ENCODE assay signal across 19 mouse cellular contexts in the genomic region with DNA sequence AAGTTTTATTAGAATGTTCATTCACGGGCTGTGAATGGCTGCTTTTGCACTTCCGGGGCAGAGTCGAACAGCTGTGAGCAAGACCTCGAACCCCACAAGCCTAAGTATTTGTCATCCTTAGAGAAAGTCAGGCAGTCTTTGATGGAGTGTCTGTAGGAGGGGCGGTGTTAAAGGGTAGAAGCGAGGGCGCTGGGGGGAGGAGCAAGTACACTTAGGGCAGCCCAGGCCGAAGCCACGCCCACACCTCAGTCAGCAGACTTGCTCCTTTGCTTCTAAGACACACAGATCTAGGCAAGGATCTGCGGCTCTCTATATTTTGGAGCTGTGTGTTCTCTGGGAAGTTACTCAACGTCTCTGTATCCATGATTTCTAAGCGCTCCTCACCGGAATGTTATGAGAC. TPM values are rescaled to one million over a fixed set of nuclear protein-coding genes. Genes with fewer than 3 reads are reported as not detected.
DNase-seq lines count a peak whose midpoint lies in the region; ATAC-seq and TF ChIP-seq lines count a peak whose summit lies in the region.
"Had no signal": no experiment of that assay in that cellular context is flagged by ENCODE, and none has a peak within 500 bp of the region (broad histone marks: within the 10 kb centered on the region; RNA-seq: fewer than 3 reads in every experiment).

No protein-coding gene starts in this region.

- H3K4me2 ChIP-seq in intestine, embryonic 15.5 days (replicated peaks): no peak overlapping the region
- no peak overlapping the region for H3K4me2 ChIP-seq in intestine, embryonic 16.5 days (ENCODE audit: low read depth, low read length)
- no peak overlapping the region for H3K4me2 ChIP-seq in neural tube, embryonic 11.5 days (ENCODE audit: low read depth)
- no peak overlapping the region for H3K4me2 ChIP-seq in stomach, postnatal 0 days (replicated peaks; ENCODE audit: low read depth)
- H3K4me2 ChIP-seq: embryonic facial prominence, embryonic 13.5 days; heart, embryonic 15.5 days had no signal

- no peak overlapping the region for H3K27ac ChIP-seq in intestine, embryonic 15.5 days
- no peak overlapping the region for H3K27ac ChIP-seq in intestine, embryonic 16.5 days (ENCODE audit: low read length)
- no peak overlapping the region for H3K27ac ChIP-seq in neural tube, embryonic 11.5 days (ENCODE audit: low read depth, low read length)
- no peak overlapping the region for H3K27ac ChIP-seq in embryonic facial prominence, embryonic 10.5 days (replicated peaks)
- no peak overlapping the region for H3K27ac ChIP-seq in stomach, postnatal 0 days (replicated peaks)
- H3K27ac ChIP-seq: embryonic facial prominence, embryonic 13.5 days; heart, embryonic 15.5 days had no signal

- H3K4me1 ChIP-seq in intestine, embryonic 15.5 days (replicated peaks): no peaks in the 10 kb centered on the region
- H3K4me1 ChIP-seq in intestine, embryonic 16.5 days (ENCODE audit: control insufficient read depth, insufficient read depth, low read length): no peaks in the 10 kb centered on the region
- H3K4me1 ChIP-seq in neural tube, embryonic 11.5 days (ENCODE audit: control insufficient read depth, insufficient read depth, low read length): no peaks in the 10 kb centered on the region
- 0 out of 2 replicates have a peak, but pooled peaks cover 4% of the 10 kb centered on the region for H3K4me1 ChIP-seq in embryonic facial prominence, embryonic 10.5 days
- H3K4me1 ChIP-seq in stomach, postnatal 0 days (replicated peaks; ENCODE audit: control insufficient read depth, insufficient read depth): no peaks in the 10 kb centered on the region
- H3K4me1 ChIP-seq: heart, embryonic 15.5 days; megakaryocyte, embryonic 14.5 days had no signal

- no peak overlapping the region for H3K9ac ChIP-seq in intestine, embryonic 15.5 days
- H3K9ac ChIP-seq in intestine, embryonic 16.5 days (ENCODE audit: low read depth, low read length): no peak overlapping the region
- H3K9ac ChIP-seq in neural tube, embryonic 11.5 days (ENCODE audit: low read length): no peak overlapping the region
- no peak overlapping the region for H3K9ac ChIP-seq in stomach, postnatal 0 days (ENCODE audit: low read length)
- H3K9ac ChIP-seq: embryonic facial prominence, embryonic 13.5 days; heart, embryonic 15.5 days; liver, postnatal 0 days had no signal

- WGBS in intestine, embryonic 15.5 days: 42% methylated on average over 13 of the region's 13 CpGs
- WGBS in intestine, embryonic 16.5 days: 48% methylated on average over 13 of the region's 13 CpGs
- 52% methylated on average over 13 of the region's 13 CpGs for WGBS in neural tube, embryonic 11.5 days
- 49% methylated on average over 13 of the region's 13 CpGs for WGBS in embryonic facial prominence, embryonic 10.5 days
- 51% methylated on average over 13 of the region's 13 CpGs for WGBS in stomach, postnatal 0 days

- no peak overlapping the region for H3K4me3 ChIP-seq in intestine, embryonic 15.5 days (replicated peaks)
- H3K4me3 ChIP-seq in intestine, embryonic 16.5 days (ENCODE audit: low read length): no peak overlapping the region
- no peak overlapping the region for H3K4me3 ChIP-seq in neural tube, embryonic 11.5 days (ENCODE audit: low read depth, low read length)
- no peak overlapping the region for H3K4me3 ChIP-seq in embryonic facial prominence, embryonic 10.5 days
- no peak overlapping the region for H3K4me3 ChIP-seq in stomach, postnatal 0 days (ENCODE audit: low read depth, low read length)
- H3K4me3 ChIP-seq: embryonic facial prominence, embryonic 13.5 days; heart, embryonic 15.5 days; megakaryocyte, embryonic 14.5 days had no signal

- H3K27me3 ChIP-seq in intestine, embryonic 15.5 days (replicated peaks): 0 out of 2 replicates have a peak, but pooled peaks cover 4% of the 10 kb centered on the region
- no peaks in the 10 kb centered on the region for H3K27me3 ChIP-seq in intestine, embryonic 16.5 days (replicated peaks; ENCODE audit: control insufficient read depth, insufficient read depth, low read length)
- H3K27me3 ChIP-seq in neural tube, embryonic 11.5 days (ENCODE audit: control insufficient read depth, insufficient read depth, low read length): no peaks in the 10 kb centered on the region
- peaks cover 15% of the 10 kb centered on the region for H3K27me3 ChIP-seq in embryonic facial prominence, embryonic 10.5 days (replicated peaks; ENCODE audit: low read depth, poor library complexity, severe bottlenecking)
- no peaks in the 10 kb centered on the region for H3K27me3 ChIP-seq in stomach, postnatal 0 days (ENCODE audit: control insufficient read depth, insufficient read depth, low read length)

- no peak for TF ChIP-seq EP300 in stomach, postnatal 0 days (optimal IDR thresholded peaks at IDR 0.05)

- no peaks in the 10 kb centered on the region for H3K36me3 ChIP-seq in intestine, embryonic 15.5 days
- H3K36me3 ChIP-seq in intestine, embryonic 16.5 days (ENCODE audit: control insufficient read depth, insufficient read depth, low read length): no peaks in the 10 kb centered on the region
- H3K36me3 ChIP-seq in neural tube, embryonic 11.5 days (ENCODE audit: control insufficient read depth, insufficient read depth, low read length): no peaks in the 10 kb centered on the region
- H3K36me3 ChIP-seq in embryonic facial prominence, embryonic 10.5 days (replicated peaks): no peaks in the 10 kb centered on the region
- no peaks in the 10 kb centered on the region for H3K36me3 ChIP-seq in stomach, postnatal 0 days (ENCODE audit: control insufficient read depth, insufficient read depth, low read length)
- H3K36me3 ChIP-seq: embryonic facial prominence, embryonic 13.5 days; heart, embryonic 15.5 days had no signal

- no peak for TF ChIP-seq CTCF in stomach, postnatal 0 days (IDR thresholded peaks at IDR 0.05; ENCODE audit: low read depth)

- peak; percentile 20; the same call in 1 of the 2 replicates for ATAC-seq in intestine, embryonic 15.5 days
- no peak for ATAC-seq in intestine, embryonic 16.5 days
- no peak for ATAC-seq in neural tube, embryonic 11.5 days (ENCODE audit: insufficient read depth, low FRiP score, low TSS enrichment)
- ATAC-seq in stomach, postnatal 0 days (ENCODE audit: low FRiP score, low TSS enrichment): 0 out of 2 replicates have a peak, but pooled peaks have one; percentile 31
- ATAC-seq in megakaryocyte, adult 5-6 weeks (ENCODE audit: poor library complexity, severe bottlenecking): no peak
- ATAC-seq: liver, postnatal 0 days had no signal

- DNase-seq in neural tube, embryonic 11.5 days (ENCODE audit: low spot score): peak; percentile 34
- no peak for DNase-seq in neural tube, embryonic 10.5 days (ENCODE audit: extremely low spot score, low spot score)
- DNase-seq in embryonic facial prominence, embryonic 10.5 days (ENCODE audit: low spot score): peak; percentile 28
- DNase-seq in stomach, postnatal 0 days (ENCODE audit: low spot score): no peak
- no peak for DNase-seq in left cerebral cortex, postnatal 25 days (ENCODE audit: low spot score in 2 of 2)
- DNase-seq: cerebellum, adult 11 months; cerebellum, postnatal 25 days; gastrocnemius, postnatal 10 days; heart, adult 18-20 months; liver, postnatal 0 days; thymus, adult 18-20 months had no signal

- intact Hi-C loops in left cerebral cortex, postnatal 25 days (cut with DNase I): loop anchor here (5.0 kb wide), 1 partner anchor 273 kb away; no protein-coding TSS in a partner anchor

- no peaks in the 10 kb centered on the region for H3K9me3 ChIP-seq in intestine, embryonic 15.5 days
- H3K9me3 ChIP-seq in intestine, embryonic 16.5 days (ENCODE audit: control insufficient read depth, low read length): no peaks in the 10 kb centered on the region
- no peaks in the 10 kb centered on the region for H3K9me3 ChIP-seq in neural tube, embryonic 11.5 days (ENCODE audit: control insufficient read depth, low read length)
- no peaks in the 10 kb centered on the region for H3K9me3 ChIP-seq in embryonic facial prominence, embryonic 10.5 days
- no peaks in the 10 kb centered on the region for H3K9me3 ChIP-seq in stomach, postnatal 0 days (ENCODE audit: control insufficient read depth, low read length)
- H3K9me3 ChIP-seq: embryonic facial prominence, embryonic 13.5 days; heart, embryonic 15.5 days; megakaryocyte, embryonic 14.5 days had no signal

RNA-seq across cellular contexts. Expression of a gene that starts 9.9 kb away (rescaled TPM):
- 0.20 and 0.33 TPM in 2 replicates for polyA plus RNA-seq in intestine, embryonic 15.5 days (2015; fragmentation: Nextera tagmentation; extraction: Ambion mirVana)
- polyA plus RNA-seq in intestine, embryonic 16.5 days (2015; fragmentation: Nextera tagmentation; extraction: Ambion mirVana): 0.17 and 0.24 TPM in 2 replicates
- polyA plus RNA-seq in neural tube, embryonic 11.5 days (2014; fragmentation: Nextera tagmentation; extraction: Ambion mirVana): 0.52 and 0.55 TPM in 2 replicates
- 0.03 and 0.06 TPM in 2 replicates for polyA plus RNA-seq in embryonic facial prominence, embryonic 10.5 days (2016; fragmentation: Nextera tagmentation; extraction: Ambion mirVana)
- polyA plus RNA-seq in stomach, postnatal 0 days (2015; fragmentation: Nextera tagmentation; extraction: Ambion mirVana): 0.65 and 0.81 TPM in 2 replicates
- 1 to 10 TPM; 8.0 to 8.1 TPM for total RNA-seq in left cerebral cortex, postnatal 25 days (2021)
- not detected in 2 replicates for total RNA-seq in megakaryocyte, adult 5-6 weeks (2015)
- total RNA-seq in megakaryocyte, adult 5-6 weeks (2017): 0.15 TPM in 1 of 2 replicates, not detected in the other
- total RNA-seq: hematopoietic stem cell, adult 5-6 weeks; monocyte, adult 5-6 weeks had no signal

RNA-seq across cellular contexts. Expression of a gene that starts 20.6 kb away (rescaled TPM):
- polyA plus RNA-seq in intestine, embryonic 15.5 days (2015; fragmentation: Nextera tagmentation; extraction: Ambion mirVana): 1.1 and 1.4 TPM in 2 replicates
- polyA plus RNA-seq in intestine, embryonic 16.5 days (2015; fragmentation: Nextera tagmentation; extraction: Ambion mirVana): 1.7 and 1.9 TPM in 2 replicates
- 0.35 and 0.86 TPM in 2 replicates for polyA plus RNA-seq in neural tube, embryonic 11.5 days (2014; fragmentation: Nextera tagmentation; extraction: Ambion mirVana)
- polyA plus RNA-seq in embryonic facial prominence, embryonic 10.5 days (2016; fragmentation: Nextera tagmentation; extraction: Ambion mirVana): not detected in 2 replicates
- polyA plus RNA-seq in stomach, postnatal 0 days (2015; fragmentation: Nextera tagmentation; extraction: Ambion mirVana): 6.1 and 6.9 TPM in 2 replicates
- total RNA-seq in left cerebral cortex, postnatal 25 days (2021): under 1 TPM; 0.39 to 0.53 TPM
- total RNA-seq in megakaryocyte, adult 5-6 weeks (2015): not detected in 2 replicates
- not detected in 2 replicates for total RNA-seq in megakaryocyte, adult 5-6 weeks (2017)
- total RNA-seq: hematopoietic stem cell, adult 5-6 weeks; monocyte, adult 5-6 weeks had no signal

Comparison
In these comparisons a context has a peak if more than half of its experiments do, and no peak if none do; other contexts are left out.
1. ATAC-seq: peak in intestine, embryonic 15.5 days (single experiment) and stomach, postnatal 0 days (single experiment); none in intestine, embryonic 16.5 days (single experiment), neural tube, embryonic 11.5 days (single experiment) and megakaryocyte, adult 5-6 weeks (single experiment).
2. DNase-seq: peak in neural tube, embryonic 11.5 days (single experiment) and embryonic facial prominence, embryonic 10.5 days (single experiment); none in neural tube, embryonic 10.5 days (single experiment), stomach, postnatal 0 days (single experiment) and left cerebral cortex, postnatal 25 days (0 of 2).